Mouse (Mus musculus) CD8-positive naive resting alpha-beta T cell, adult 57 days (primary cell): ENCODE data around the gene Pam16. TPM values are rescaled to one million over a fixed set of nuclear protein-coding genes. Genes with fewer than 3 reads are reported as not detected.

ENCODE experiments used
- total RNA-seq: library from RNA; stranded (reverse); gene quantifications from one replicate; pipeline ENCODE4 v1.2.4, GENCODE M21; 2023

The Pam16 gene
- total RNA-seq, result 49.2 TPM

DNA sequence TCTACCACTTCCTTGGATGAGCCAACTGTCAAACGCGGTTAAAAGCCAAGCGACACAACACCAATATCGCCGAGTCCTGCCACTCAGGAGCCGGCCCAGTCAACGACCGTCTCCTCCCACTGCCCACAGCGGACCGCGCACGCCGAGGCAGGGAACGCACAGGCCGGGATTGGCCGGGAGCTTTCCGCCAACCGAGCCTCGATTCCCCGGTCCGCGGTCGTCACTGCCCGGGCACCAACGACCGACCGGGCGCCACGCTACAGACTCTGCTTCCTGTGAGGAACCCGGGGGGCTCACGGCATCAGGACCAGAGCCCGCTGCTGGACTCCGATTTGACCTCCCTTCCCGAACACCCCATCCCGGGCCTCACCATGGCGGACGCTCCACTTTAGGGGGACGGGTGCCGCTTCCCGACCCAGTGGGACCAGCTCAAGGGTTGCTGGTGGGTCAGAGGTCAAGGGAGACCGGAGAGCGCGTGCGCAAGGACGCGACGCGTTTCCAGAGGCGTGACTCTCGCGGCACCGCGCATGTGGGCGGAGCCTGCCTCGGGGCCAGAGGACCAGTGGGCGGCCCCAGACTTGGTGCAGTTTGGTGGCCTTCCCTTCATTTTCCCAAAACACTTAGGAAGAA lies at the start of gene Pam16:
Pam16 (minus strand) TSS at position 508 of the 630 bp plus-strand sequence.

DNA sequence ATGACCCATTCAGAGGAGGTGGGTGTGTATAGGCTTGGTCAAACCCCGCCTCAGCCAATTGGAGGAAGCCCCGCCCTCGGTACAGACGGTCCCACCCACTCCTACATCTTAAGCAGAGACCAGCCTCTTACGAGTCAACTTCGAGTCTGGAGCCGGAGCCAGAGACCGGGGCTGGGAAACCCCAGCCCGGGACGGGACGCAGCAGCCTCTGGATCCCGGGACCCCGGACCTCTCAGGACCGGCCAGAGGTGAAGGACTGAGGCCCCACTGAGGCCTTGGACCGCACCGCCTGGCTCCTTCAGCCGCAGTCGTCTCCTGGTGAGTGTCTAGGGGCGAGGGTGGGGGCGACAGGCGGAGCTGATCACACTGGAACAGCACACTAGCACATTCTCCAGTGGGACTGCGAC lies 15.0 kb upstream of the Pam16 start, which contains the start of the genes Vasn and Dnaja3:
Vasn (plus strand) TSS at position 111 of the 407 bp plus-strand sequence.
Dnaja3 (plus strand) TSS at position 159 of the 407 bp plus-strand sequence.

GRCm38 (mm10) chr16:4593971-4594813 lies 30.6 kb downstream of the Pam16 start, which contains the start of gene Glis2:
TSS of gene Glis2 (plus strand) at chr16:4594713.

Other genes starting within 250 kb of the Pam16 start
- 0.40 TPM for gene Adcy9, start 204.5 kb downstream of the Pam16 start, total RNA-seq
- gene Srl, start 83.2 kb downstream of the Pam16 start, total RNA-seq, result 0.73 TPM
- gene Tfap4, start 65.1 kb downstream of the Pam16 start, total RNA-seq, result 29.9 TPM
- 1.8 TPM for gene Glis2, start 30.3 kb downstream of the Pam16 start, total RNA-seq
- gene Vasn, start 15.0 kb upstream of the Pam16 start, total RNA-seq, result not detected
- 27.2 TPM for gene Dnaja3, start 15.0 kb upstream of the Pam16 start, total RNA-seq
- gene Coro7, start 54.8 kb upstream of the Pam16 start, total RNA-seq, result 143 TPM
- gene Nmral1, start 94.4 kb upstream of the Pam16 start, total RNA-seq, result 2.1 TPM
- 40.5 TPM for gene Hmox2, start 101.4 kb upstream of the Pam16 start, total RNA-seq
- gene Cdip1, start 165.3 kb upstream of the Pam16 start, total RNA-seq, result 46.0 TPM
- not detected for gene 4930562C15Rik, start 210.4 kb upstream of the Pam16 start, total RNA-seq